Mouse (Mus musculus): Measurements from ENCODE around the gene Prcd. TPM values are rescaled to one million over a fixed set of nuclear protein-coding genes. Genes with fewer than 3 reads are reported as not detected.

Prcd gene
- polyA plus RNA-seq, 1 experiment from 2014 or later = 1.1 TPM

- Histone ChIP-seq H3K36me3 (ENCODE audit: control insufficient read depth, insufficient read depth) (peaks cover 13% of the 10 kb centered on the region), H3K9me3 (ENCODE audit: control insufficient read depth) (no peaks in the 10 kb centered on the region), H3K9ac (ENCODE audit: low read depth, low read length) (no peak overlapping the region), H3K27ac (ENCODE audit: low read depth, low read length) (no peak overlapping the region), H3K4me3 (ENCODE audit: low read depth, low read length) (no peak overlapping the region), H3K4me1 (replicated peaks; ENCODE audit: control insufficient read depth, insufficient read depth, low read length) (peaks cover 3% of the 10 kb centered on the region), H3K27me3 (replicated peaks; ENCODE audit: control insufficient read depth, insufficient read depth, low read length) (no peaks in the 10 kb centered on the region), H3K4me2 (replicated peaks; ENCODE audit: low read depth) (no peak overlapping the region)
- ATAC-seq = no peak
- 30% methylated on average over 5 of the region's 5 CpGs for WGBS
- TF ChIP-seq CTCF (IDR thresholded peaks at IDR 0.05; ENCODE audit: low read depth) = no peak
Measured at GRCm38 (mm10) chr11:116669316-116669715, 16.0 kb downstream of the Prcd start.

GRCm38 (mm10) chr11:116669787-116670365 is 16.5 kb downstream of the Prcd start:
- peaks cover 19% of the 10 kb centered on the region for H3K36me3 ChIP-seq (ENCODE audit: control insufficient read depth, insufficient read depth)
- no peaks in the 10 kb centered on the region for H3K9me3 ChIP-seq (ENCODE audit: control insufficient read depth)
- no peak overlapping the region for H3K4me2 ChIP-seq (replicated peaks; ENCODE audit: low read depth)
- H3K9ac ChIP-seq (ENCODE audit: low read depth, low read length) = no peak overlapping the region
- peaks cover 8% of the 10 kb centered on the region for H3K4me1 ChIP-seq (replicated peaks; ENCODE audit: control insufficient read depth, insufficient read depth, low read length)
- no peak overlapping the region for H3K4me3 ChIP-seq (ENCODE audit: low read depth, low read length)
- 40% methylated on average over 13 of the region's 13 CpGs for WGBS
- TF ChIP-seq CTCF (IDR thresholded peaks at IDR 0.05; ENCODE audit: low read depth) = no peak
- no peaks in the 10 kb centered on the region for H3K27me3 ChIP-seq (replicated peaks; ENCODE audit: control insufficient read depth, insufficient read depth, low read length)
- H3K27ac ChIP-seq (ENCODE audit: low read depth, low read length) = no peak overlapping the region
- ATAC-seq = no peak

- no peaks in the 10 kb centered on the region for H3K27me3 ChIP-seq (replicated peaks; ENCODE audit: control insufficient read depth, insufficient read depth, low read length)
- 88% methylated on average over 7 of the region's 7 CpGs for WGBS
- no peak overlapping the region for H3K9ac ChIP-seq (ENCODE audit: low read depth, low read length)
- peaks cover 9% of the 10 kb centered on the region for H3K4me1 ChIP-seq (replicated peaks; ENCODE audit: control insufficient read depth, insufficient read depth, low read length)
- H3K27ac ChIP-seq (ENCODE audit: low read depth, low read length) = no peak overlapping the region
- ATAC-seq = no peak
- no peak overlapping the region for H3K4me3 ChIP-seq (ENCODE audit: low read depth, low read length)
- no peak overlapping the region for H3K4me2 ChIP-seq (replicated peaks; ENCODE audit: low read depth)
- no peak for TF ChIP-seq CTCF (IDR thresholded peaks at IDR 0.05; ENCODE audit: low read depth)
- peaks cover 24% of the 10 kb centered on the region for H3K36me3 ChIP-seq (ENCODE audit: control insufficient read depth, insufficient read depth)
- no peaks in the 10 kb centered on the region for H3K9me3 ChIP-seq (ENCODE audit: control insufficient read depth)
Measured at GRCm38 (mm10) chr11:116670386-116670785, 17.1 kb downstream of the Prcd start.

DNA sequence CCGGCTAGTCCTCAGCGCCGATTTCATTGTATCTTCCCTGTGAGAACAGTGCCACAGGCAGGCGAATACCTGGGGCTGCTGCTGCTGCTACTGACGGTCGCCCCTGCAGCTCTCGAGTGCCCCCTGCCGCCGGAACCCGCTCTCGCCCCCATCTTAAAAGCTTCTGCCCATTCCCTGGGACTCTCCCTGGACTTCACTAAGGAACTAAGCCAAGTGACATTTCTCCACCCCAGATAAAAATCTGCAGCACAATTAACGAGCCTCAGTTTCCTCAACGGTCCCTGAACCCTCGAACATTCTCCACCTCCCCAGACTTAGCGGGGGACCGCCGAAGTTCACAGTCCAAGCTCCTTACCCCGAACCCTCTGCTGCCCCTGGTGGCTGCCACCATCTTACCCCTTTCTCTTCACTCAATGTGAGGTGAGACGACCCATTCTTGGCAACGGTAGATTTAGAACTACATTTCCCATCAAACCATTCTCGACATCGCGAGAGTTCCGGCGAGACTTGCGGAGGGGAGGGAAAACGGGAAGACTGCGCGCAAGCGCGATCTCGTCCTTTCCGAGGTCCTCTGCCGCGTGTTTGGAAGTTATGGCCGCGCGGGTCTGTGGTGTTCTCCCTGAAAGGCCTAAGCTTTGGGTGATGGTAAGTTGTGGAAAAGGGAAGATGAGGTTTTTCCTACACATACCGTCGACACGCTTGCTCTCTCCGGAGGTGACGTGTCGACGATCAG is 17.9 kb downstream of the Prcd start:
- TF ChIP-seq CTCF (IDR thresholded peaks at IDR 0.05; ENCODE audit: low read depth) = peak; percentile 86

GRCm38 (mm10) chr11:116671845-116672434 is 18.6 kb downstream of the Prcd start:
- TF ChIP-seq CTCF (IDR thresholded peaks at IDR 0.05; ENCODE audit: low read depth) = no peak
- ATAC-seq = peak; percentile 1; the same call in 1 of the 2 replicates
- Histone ChIP-seq H3K9ac (ENCODE audit: low read depth, low read length) (peak overlapping the region; percentile 72), H3K27ac (ENCODE audit: low read depth, low read length) (peak overlapping the region; percentile 74), H3K9me3 (ENCODE audit: control insufficient read depth) (no peaks in the 10 kb centered on the region), H3K4me3 (ENCODE audit: low read depth, low read length) (peak overlapping the region; percentile 58), H3K4me2 (replicated peaks; ENCODE audit: low read depth) (peak overlapping the region; percentile 77), H3K4me1 (replicated peaks; ENCODE audit: control insufficient read depth, insufficient read depth, low read length) (peaks cover 9% of the 10 kb centered on the region), H3K27me3 (replicated peaks; ENCODE audit: control insufficient read depth, insufficient read depth, low read length) (no peaks in the 10 kb centered on the region), H3K36me3 (ENCODE audit: control insufficient read depth, insufficient read depth) (peaks cover 40% of the 10 kb centered on the region)
- WGBS = under 1% methylated on average over 24 of the region's 24 CpGs

More for the DNA sequence above, 17.9 kb downstream of the Prcd start:
- H3K4me1 ChIP-seq (replicated peaks; ENCODE audit: control insufficient read depth, insufficient read depth, low read length) = peaks cover 9% of the 10 kb centered on the region
- 2% methylated on average over 45 of the region's 45 CpGs for WGBS
- peak overlapping the region; percentile 74 for H3K27ac ChIP-seq (ENCODE audit: low read depth, low read length)
- H3K4me2 ChIP-seq (replicated peaks; ENCODE audit: low read depth) = peak overlapping the region; percentile 77
- ATAC-seq = peak; percentile 84
- peaks cover 33% of the 10 kb centered on the region for H3K36me3 ChIP-seq (ENCODE audit: control insufficient read depth, insufficient read depth)
- peak overlapping the region; percentile 72 for H3K9ac ChIP-seq (ENCODE audit: low read depth, low read length)
- no peaks in the 10 kb centered on the region for H3K9me3 ChIP-seq (ENCODE audit: control insufficient read depth)
- H3K27me3 ChIP-seq (replicated peaks; ENCODE audit: control insufficient read depth, insufficient read depth, low read length) = no peaks in the 10 kb centered on the region
- H3K4me3 ChIP-seq (ENCODE audit: low read depth, low read length) = peak overlapping the region; percentile 58

DNA sequence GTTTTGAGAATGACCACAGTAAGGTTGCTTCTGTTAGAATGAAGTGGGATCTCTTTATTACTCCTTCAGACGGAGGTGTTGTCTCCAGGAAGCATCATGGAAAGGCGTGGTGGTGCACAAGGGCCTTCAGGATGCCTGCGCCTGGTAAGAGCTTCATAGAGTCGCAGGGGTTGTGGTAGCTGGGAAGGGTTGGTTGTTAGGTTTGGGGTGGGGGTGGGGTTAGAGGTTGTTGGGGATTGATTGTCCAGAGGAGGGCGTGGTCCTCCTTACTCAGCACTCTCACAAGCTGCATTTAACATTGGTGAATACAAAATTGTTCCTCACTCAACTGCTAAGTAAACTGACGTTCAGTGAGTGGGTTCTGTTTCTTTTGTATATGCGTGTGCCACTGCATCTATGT is 19.3 kb downstream of the Prcd start:
- H3K36me3 ChIP-seq (ENCODE audit: control insufficient read depth, insufficient read depth) = peaks cover 45% of the 10 kb centered on the region
- peaks cover 9% of the 10 kb centered on the region for H3K4me1 ChIP-seq (replicated peaks; ENCODE audit: control insufficient read depth, insufficient read depth, low read length)
- peak overlapping the region; percentile 58 for H3K4me3 ChIP-seq (ENCODE audit: low read depth, low read length)
- peak overlapping the region; percentile 72 for H3K9ac ChIP-seq (ENCODE audit: low read depth, low read length)
- H3K9me3 ChIP-seq (ENCODE audit: control insufficient read depth) = no peaks in the 10 kb centered on the region
- ATAC-seq = no peak
- no peak for TF ChIP-seq CTCF (IDR thresholded peaks at IDR 0.05; ENCODE audit: low read depth)
- peak overlapping the region; percentile 77 for H3K4me2 ChIP-seq (replicated peaks; ENCODE audit: low read depth)
- H3K27me3 ChIP-seq (replicated peaks; ENCODE audit: control insufficient read depth, insufficient read depth, low read length) = no peaks in the 10 kb centered on the region
- 7% methylated on average over 7 of the region's 7 CpGs for WGBS
- peak overlapping the region; percentile 35; the same call in 1 of the 2 replicates for H3K27ac ChIP-seq (ENCODE audit: low read depth, low read length)
